Mouse (Mus musculus) CH12.LX (cell line): ENCODE results near the gene Sult6b2. TPM values are rescaled to one million over a fixed set of nuclear protein-coding genes. Genes with fewer than 3 reads are reported as not detected.
A peak's percentile ranks its signal among the peaks of the same experiment; 100 is the strongest.

ENCODE experiments used
- DNase-seq: peaks from one replicate; pipeline ENCODE4 v3.0.0-alpha.2; 2013; ENCODE audit errors: extremely low read depth
- H3K27ac ChIP-seq: 2 replicates; pipeline ENCODE4 v1.5.1; 2012; ENCODE audit warnings: low read depth, mild to moderate bottlenecking, control low read depth, moderate library complexity; ENCODE audit not compliant: insufficient read depth
- H3K27me3 ChIP-seq: replicated peaks from 2 replicates; pipeline ENCODE3; 2012; ENCODE audit warnings: inconsistent platforms
- H3K36me3 ChIP-seq, 2 experiments: replicated peaks in 1 of 2; 2 replicates each; pipeline versions ENCODE3 to v1.6.1; 2012; ENCODE audit warnings: inconsistent platforms in 1 of 2, low read length in 1 of 2, mild to moderate bottlenecking in 1 of 2, mixed read lengths in 1 of 2, moderate library complexity in 1 of 2; ENCODE audit not compliant: control insufficient read depth in 1 of 2, insufficient read depth in 1 of 2
- H3K4me1 ChIP-seq, 2 experiments: 2 replicates each; pipeline ENCODE4 v1.6.1; 2012; ENCODE audit warnings: inconsistent platforms in 1 of 2, moderate library complexity in 1 of 2; ENCODE audit not compliant: insufficient read depth in 2 of 2, control insufficient read depth in 1 of 2
- H3K4me2 ChIP-seq: 2 replicates; pipeline ENCODE4 v1.6.1; 2012; ENCODE audit warnings: low read depth, mild to moderate bottlenecking, control low read depth; ENCODE audit not compliant: poor library complexity, insufficient read depth, severe bottlenecking
- H3K4me3 ChIP-seq, 3 experiments: fragments of 150-350 bp in 1 of 3; sonication (generic) in 1 of 3; replicated peaks in 1 of 3; 2 replicates each; pipeline versions ENCODE3 to v1.5.1; 2011 to 2012; ENCODE audit warnings: low read depth in 2 of 3, low read length in 2 of 3, mild to moderate bottlenecking in 2 of 3, moderate library complexity in 2 of 3, control low read depth in 1 of 3, improper control_type of control experiment in 1 of 3, inconsistent platforms in 1 of 3, mixed read lengths in 1 of 3; ENCODE audit not compliant: poor library complexity in 1 of 3
- H3K79me2 ChIP-seq: replicated peaks from 2 replicates; pipeline ENCODE4 v1.6.1; 2012; ENCODE audit warnings: mild to moderate bottlenecking, moderate library complexity; ENCODE audit not compliant: control insufficient read depth, poor library complexity, insufficient read depth, severe bottlenecking; ENCODE audit errors: extremely low read depth
- H3K9ac ChIP-seq: 2 replicates; pipeline ENCODE4 v1.6.1; 2012; ENCODE audit warnings: low read depth, mild to moderate bottlenecking, control low read depth, moderate library complexity; ENCODE audit not compliant: insufficient read depth
- H3K9me3 ChIP-seq: replicated peaks from 2 replicates; pipeline ENCODE3; 2012; ENCODE audit warnings: low read length, inconsistent platforms, mixed read lengths
- CHD1 ChIP-seq: IDR thresholded peaks from 2 replicates; pipeline ENCODE4 v1.6.1; 2012; ENCODE audit warnings: low read depth, low read length, improper control_type of control experiment, inconsistent platforms
- CTCF ChIP-seq, 2 experiments: IDR thresholded peaks in 1 of 2; conservative IDR thresholded peaks in 1 of 2; 2 replicates each; pipeline ENCODE4 v1.5.1; 2011 to 2012; ENCODE audit warnings: low read depth in 2 of 2, low read length in 2 of 2, improper control_type of control experiment in 1 of 2, inconsistent platforms in 1 of 2, mild to moderate bottlenecking in 1 of 2, moderate library complexity in 1 of 2
- E2F4 ChIP-seq: IDR thresholded peaks from 2 replicates; pipeline ENCODE4 v1.6.1; 2011; ENCODE audit warnings: low read depth, low read length, improper control_type of control experiment; ENCODE audit not compliant: insufficient replicate concordance
- ELF1 ChIP-seq: IDR thresholded peaks from 2 replicates; pipeline ENCODE4 v1.6.1; 2014; ENCODE audit warnings: low read depth, mild to moderate bottlenecking, inconsistent platforms, low read length, improper control_type of control experiment
- ETS1 ChIP-seq: conservative IDR thresholded peaks from 2 replicates; pipeline ENCODE4 v1.6.1; 2012; ENCODE audit warnings: low read depth, mild to moderate bottlenecking, inconsistent platforms, low read length, improper control_type of control experiment, moderate library complexity
- GABPA ChIP-seq: IDR thresholded peaks from 2 replicates; pipeline ENCODE4 v1.6.1; 2012; ENCODE audit warnings: low read depth, low read length, improper control_type of control experiment, inconsistent platforms; ENCODE audit not compliant: insufficient replicate concordance
- IRF4 ChIP-seq: IDR thresholded peaks from 2 replicates; pipeline ENCODE4 v1.6.1; 2014; ENCODE audit warnings: low read depth, mild to moderate bottlenecking, inconsistent platforms, low read length, improper control_type of control experiment
- JUN ChIP-seq: IDR thresholded peaks from 2 replicates; pipeline ENCODE4 v1.6.1; 2011; ENCODE audit warnings: low read depth, mild to moderate bottlenecking, low read length, improper control_type of control experiment, moderate library complexity; ENCODE audit not compliant: insufficient read depth
- KAT2A ChIP-seq: IDR thresholded peaks from 2 replicates; pipeline ENCODE4 v1.6.1; 2012; ENCODE audit warnings: low read length, improper control_type of control experiment, inconsistent platforms; ENCODE audit not compliant: insufficient replicate concordance
- MAFK ChIP-seq: IDR thresholded peaks from 2 replicates; pipeline ENCODE4 v1.6.1; 2011; ENCODE audit warnings: low read length, improper control_type of control experiment; ENCODE audit not compliant: insufficient replicate concordance
- MEF2A ChIP-seq: IDR thresholded peaks from 2 replicates; pipeline ENCODE4 v1.6.1; 2014; ENCODE audit warnings: low read depth, mild to moderate bottlenecking, inconsistent platforms, low read length, improper control_type of control experiment, borderline replicate concordance
- MYC ChIP-seq: IDR thresholded peaks from 2 replicates; pipeline ENCODE4 v1.6.1; 2011; ENCODE audit warnings: low read depth, mild to moderate bottlenecking, improper control_type of control experiment, low read length
- NRF1 ChIP-seq: IDR thresholded peaks from 2 replicates; pipeline ENCODE4 v1.6.1; 2014; ENCODE audit warnings: low read depth, mild to moderate bottlenecking, inconsistent platforms, low read length, improper control_type of control experiment, moderate library complexity
- POLR2A ChIP-seq: IDR thresholded peaks from 2 replicates; pipeline ENCODE4 v1.6.1; 2011; ENCODE audit warnings: low read depth, mild to moderate bottlenecking, improper control_type of control experiment, low read length
- POLR2AphosphoS2 ChIP-seq: IDR thresholded peaks from 2 replicates; pipeline ENCODE4 v1.6.1; 2011; ENCODE audit warnings: low read depth, low read length, improper control_type of control experiment
- SIN3A ChIP-seq: IDR thresholded peaks from 2 replicates; pipeline ENCODE4 v1.6.1; 2012; ENCODE audit warnings: low read length, improper control_type of control experiment, inconsistent platforms
- TBP ChIP-seq: conservative IDR thresholded peaks from 2 replicates; pipeline ENCODE4 v1.6.1; 2011; ENCODE audit warnings: low read depth, low read length, improper control_type of control experiment
- TCF12 ChIP-seq: IDR thresholded peaks from 2 replicates; pipeline ENCODE4 v1.6.1; 2014; ENCODE audit warnings: low read depth, mild to moderate bottlenecking, inconsistent platforms, low read length, improper control_type of control experiment
- USF2 ChIP-seq: conservative IDR thresholded peaks from 2 replicates; pipeline ENCODE4 v1.6.1; 2011; ENCODE audit warnings: low read depth, low read length, improper control_type of control experiment
- ZMIZ1 ChIP-seq: IDR thresholded peaks from 2 replicates; pipeline ENCODE4 v1.6.1; 2012; ENCODE audit warnings: low read depth, mild to moderate bottlenecking, inconsistent platforms, low read length, improper control_type of control experiment
- dilution Hi-C: fragments of 300-500 bp; cut with MboI; formaldehyde crosslinking; loops from 2 replicates; pipeline ENCODE4 v1.14.3; 2020; ENCODE audit warnings: low sequenced_read_pairs; ENCODE audit not compliant: extremely low pct_unique_long_range_greater_than_20kb, extremely low pct_ligation_motif_present
- in situ Hi-C: fragments of 300-500 bp; cut with MboI; formaldehyde crosslinking; loops from 3 replicates; pipeline ENCODE4 v1.14.3; 2019; ENCODE audit warnings: low sequenced_read_pairs, low pct_ligation_motif_present, low pct_unique_long_range_greater_than_20kb, mixed read lengths
- polyA plus RNA-seq: library from polyadenylated mRNA; unstranded; fragments of >175 nt; gene quantifications from 2 replicates; pipeline ENCODE4 v1.2.1, GENCODE M21; 2012; ENCODE audit warnings: low read depth; ENCODE audit not compliant: insufficient read length
- total RNA-seq, 2 experiments: library from RNA; depleted of rRNA; stranded (reverse); fragments of 300-350 nt in 1 of 2; fragments of >200 nt in 1 of 2; gene quantifications; 2 replicates each; pipeline ENCODE4 v1.2.3; 2012 to 2014

Gene Sult6b2
- total and polyA plus RNA-seq, 3 experiments = 0.25 to 1.1 (median 0.54) TPM

DNA sequence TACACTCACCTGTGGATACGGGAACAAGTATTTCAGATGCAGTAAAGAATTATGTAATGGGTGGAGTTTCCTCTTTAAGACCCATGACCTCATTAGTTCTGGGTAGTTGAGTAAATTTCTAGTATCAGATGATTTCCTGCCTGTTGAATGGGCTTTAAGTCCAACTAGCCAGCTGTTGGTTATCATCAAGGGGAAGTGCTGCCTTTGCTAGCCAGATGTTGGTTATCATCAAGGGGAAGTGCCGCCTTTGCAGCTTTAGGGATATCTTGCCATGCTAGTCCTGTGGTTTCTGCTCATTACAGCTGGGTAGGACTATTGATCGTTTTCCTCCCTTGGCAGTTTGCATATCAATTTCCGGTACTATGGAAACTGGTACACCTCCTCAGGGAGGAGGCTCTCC lies 2.0 kb upstream of the Sult6b2 start:
- no peak for DNase-seq

DNA sequence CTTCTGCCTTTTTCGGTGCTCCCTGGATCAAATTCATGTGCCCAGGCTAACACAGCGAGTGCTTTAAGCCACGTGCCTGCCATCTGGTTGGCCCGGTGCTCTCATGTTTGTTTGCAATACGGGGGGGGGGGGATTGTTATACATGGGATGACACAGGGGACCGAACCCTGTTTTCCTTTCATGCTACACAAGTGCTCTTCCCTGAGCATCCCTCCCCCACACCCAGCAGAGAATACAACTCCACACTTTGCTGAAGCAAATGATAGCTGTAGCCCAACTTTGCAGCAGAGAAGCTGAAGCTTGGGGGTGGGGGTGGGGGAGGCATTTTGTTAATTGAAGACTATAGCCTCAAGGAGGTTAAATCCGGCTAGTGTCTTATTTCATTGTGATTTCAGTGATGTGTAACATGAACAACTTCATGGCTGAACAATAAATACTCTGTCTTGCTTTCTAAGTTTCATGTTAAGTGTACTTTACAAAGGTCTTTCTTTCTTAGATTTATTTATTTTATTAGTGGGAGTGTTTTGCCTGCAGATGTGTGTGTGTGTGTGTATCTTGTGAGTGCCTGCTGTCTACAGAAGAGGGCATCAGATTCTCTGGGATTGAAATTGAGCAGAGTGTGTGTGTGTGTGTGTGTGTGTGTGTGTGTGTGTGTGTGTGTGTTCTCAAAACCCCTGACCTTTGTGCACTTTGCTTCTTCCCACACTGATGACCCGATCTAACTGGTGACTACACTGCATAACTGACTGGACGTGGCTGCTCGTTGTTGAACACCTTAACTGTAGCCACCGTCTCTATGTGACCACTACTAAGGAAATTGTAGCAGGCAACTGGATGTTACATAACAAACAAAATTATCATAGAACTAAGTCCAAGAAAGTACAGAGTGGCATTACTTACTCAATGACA lies 1.4 kb downstream of the Sult6b2 start:
- in situ Hi-C loops = no loop called here
- no peak overlapping the region for H3K27ac ChIP-seq
- H3K9me3 ChIP-seq = no peaks in the 10 kb centered on the region
- H3K79me2 ChIP-seq = no peaks in the 10 kb centered on the region
- no peak overlapping the region for H3K9ac ChIP-seq
- H3K4me2 ChIP-seq = no peak overlapping the region
- peaks cover 8 to 18% of the 10 kb centered on the region in 2 experiments; a peak in 3 of 4 replicates for H3K4me1 ChIP-seq
- H3K4me3 ChIP-seq = no peak overlapping the region
- H3K36me3 ChIP-seq = no peaks in the 10 kb centered on the region
- DNase-seq = no peak
- dilution Hi-C loops = no loop called here
- TF ChIP-seq MEF2A (no peak), NRF1 (no peak), ELF1 (no peak), USF2 (no peak), ZMIZ1 (no peak), POLR2AphosphoS2 (no peak), MAFK (no peak), POLR2A (no peak), IRF4 (no peak), GABPA (no peak), MYC (no peak), TCF12 (no peak), SIN3A (no peak), KAT2A (no peak), JUN (no peak), E2F4 (no peak), CHD1 (no peak), CTCF (conservative IDR thresholded peaks at IDR 0.05 in 1 of 2, IDR thresholded peaks at IDR 0.05 in 1 of 2; ENCODE audit: low read depth in 2 of 2, low read length in 2 of 2) (no peak)
- H3K27me3 ChIP-seq = no peaks in the 10 kb centered on the region

More for the DNA sequence above, 2.0 kb upstream of the Sult6b2 start:
- H3K4me1 ChIP-seq = peaks cover 8 to 26% of the 10 kb centered on the region in 2 experiments; a peak in 3 of 4 replicates
- in situ Hi-C loops (no loop called here), dilution Hi-C loops (no loop called here)
- H3K79me2 ChIP-seq = no peaks in the 10 kb centered on the region
- no peaks in the 10 kb centered on the region for H3K27me3 ChIP-seq
- H3K4me2 ChIP-seq = peak overlapping the region; percentile 24; the same call in 1 of the 2 replicates
- no peaks in the 10 kb centered on the region for H3K36me3 ChIP-seq
- TF ChIP-seq TBP (no peak), ETS1 (0 out of 2 replicates have a peak, but pooled peaks have one; percentile 10)
- no peak overlapping the region for H3K4me3 ChIP-seq
- H3K27ac ChIP-seq = no peak overlapping the region
- no peaks in the 10 kb centered on the region for H3K9me3 ChIP-seq
- no peak overlapping the region for H3K9ac ChIP-seq
